Mouse (Mus musculus) c-Kit-positive CD71-positive TER-119-positive erythroid progenitor cells, embryonic 14.5 days (primary cell): ENCODE data around the gene Dlx1.

Experiments used
- DNase-seq: peaks from one replicate; pipeline ENCODE4 v3.0.0-alpha.2; 2013; ENCODE audit warnings: low spot score

The Dlx1 gene

DNA sequence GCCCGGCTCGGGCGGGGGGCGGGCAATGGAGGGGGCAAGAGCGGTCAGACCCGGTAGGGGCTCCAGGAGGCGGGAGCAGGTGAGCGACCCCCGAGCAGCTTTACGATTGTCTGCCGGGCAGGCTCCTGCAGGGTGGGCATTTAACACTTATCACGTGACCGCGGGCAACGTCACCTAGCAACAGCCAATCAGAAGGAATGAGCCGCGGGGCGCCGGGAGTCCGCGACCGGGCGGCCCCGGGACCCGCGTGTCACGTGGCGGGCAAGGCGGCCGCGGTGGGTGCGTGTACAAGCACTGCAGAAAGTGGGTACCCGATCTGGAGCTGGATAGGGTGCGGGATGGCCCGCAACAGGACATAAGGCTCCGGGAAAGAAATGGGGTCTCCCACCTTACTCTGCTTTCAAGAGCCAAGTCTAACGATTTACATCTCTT, 18.7 kb downstream of the Dlx1 start, which contains the start of gene Dlx2:
TSS of gene Dlx2 (minus strand) at position 115 of the 432 bp plus-strand sequence.
- DNase-seq = no peak

DNA sequence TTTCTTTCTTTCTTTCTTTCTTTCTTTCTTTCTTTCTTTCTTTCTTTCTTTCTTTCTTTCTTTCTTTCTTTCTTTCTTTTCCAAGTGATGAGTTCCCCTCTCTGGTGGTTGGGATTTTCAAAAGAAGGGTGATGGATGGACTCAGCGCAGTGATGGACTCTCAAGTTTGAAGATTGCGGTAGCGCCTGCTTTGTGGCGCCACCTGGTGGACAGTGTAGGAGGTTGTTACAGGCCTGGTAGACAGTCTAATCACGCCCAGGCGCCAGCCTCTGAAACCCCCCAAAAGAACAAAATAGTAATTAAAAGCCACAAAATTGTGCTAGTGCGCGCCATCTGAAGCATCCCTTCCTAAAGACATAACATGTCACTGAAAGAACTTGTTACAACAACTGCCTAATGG, 19.9 kb downstream of the Dlx1 start:
- DNase-seq = peak; percentile 80

DNA sequence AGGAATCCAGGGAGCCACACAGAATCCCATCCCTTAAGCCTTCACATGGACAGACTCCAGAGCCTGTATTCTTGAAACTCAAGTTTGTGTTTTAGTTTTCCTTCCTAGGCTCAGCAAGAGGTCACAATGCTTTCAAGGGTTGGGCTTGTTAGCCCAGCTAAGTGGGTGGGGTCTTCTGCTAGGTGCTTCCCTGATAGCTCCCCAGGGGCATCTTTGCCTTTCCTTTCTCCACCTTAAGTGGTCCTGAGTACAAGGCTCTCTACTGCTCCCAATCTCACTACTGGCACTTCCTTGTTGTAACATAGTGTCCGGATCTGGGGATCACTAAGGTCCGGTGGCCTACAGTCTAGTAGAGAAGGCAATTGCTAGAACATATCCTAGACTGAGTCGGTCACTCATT, 22.4 kb downstream of the Dlx1 start:
- DNase-seq = no peak

DNA sequence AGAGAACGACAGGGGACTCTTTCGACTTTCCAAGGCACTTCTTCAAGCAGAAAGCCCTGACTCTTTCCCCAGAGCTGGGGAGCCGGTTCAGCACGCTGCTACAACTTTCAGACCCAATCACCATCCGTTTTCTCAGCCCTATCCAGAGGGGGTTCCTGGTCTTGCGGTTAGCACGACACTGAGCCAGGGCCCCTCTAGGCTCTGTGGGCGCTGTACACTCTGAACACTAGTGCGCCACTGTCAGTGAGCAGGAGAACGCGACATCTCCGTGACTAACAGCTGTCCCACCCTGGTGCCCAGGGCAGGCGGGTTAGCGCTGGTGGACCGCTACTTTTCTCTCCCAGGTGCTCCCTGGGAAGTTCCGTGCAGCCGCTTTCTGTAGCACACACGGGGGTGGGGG, 23.8 kb downstream of the Dlx1 start:
- no peak for DNase-seq

DNA sequence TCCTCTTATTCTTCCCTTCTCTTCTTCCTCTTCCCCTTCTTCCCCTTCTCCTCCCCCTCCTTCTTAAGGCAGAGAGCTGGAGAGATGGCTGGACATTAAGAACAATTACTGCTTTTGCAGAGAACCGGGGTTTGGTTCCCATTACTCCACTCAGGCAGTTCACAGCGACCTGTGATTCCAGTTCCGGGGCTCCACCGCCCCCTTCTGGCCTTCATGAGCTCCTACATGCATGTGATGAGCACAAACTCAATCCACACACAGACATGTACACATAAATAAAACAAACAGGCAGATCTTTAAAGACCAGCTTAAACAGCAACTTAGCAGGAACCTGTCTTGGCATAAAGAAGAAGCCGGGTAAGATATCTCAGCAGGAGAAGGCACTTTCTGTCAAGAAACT, 28.2 kb downstream of the Dlx1 start:
- no peak for DNase-seq

DNA sequence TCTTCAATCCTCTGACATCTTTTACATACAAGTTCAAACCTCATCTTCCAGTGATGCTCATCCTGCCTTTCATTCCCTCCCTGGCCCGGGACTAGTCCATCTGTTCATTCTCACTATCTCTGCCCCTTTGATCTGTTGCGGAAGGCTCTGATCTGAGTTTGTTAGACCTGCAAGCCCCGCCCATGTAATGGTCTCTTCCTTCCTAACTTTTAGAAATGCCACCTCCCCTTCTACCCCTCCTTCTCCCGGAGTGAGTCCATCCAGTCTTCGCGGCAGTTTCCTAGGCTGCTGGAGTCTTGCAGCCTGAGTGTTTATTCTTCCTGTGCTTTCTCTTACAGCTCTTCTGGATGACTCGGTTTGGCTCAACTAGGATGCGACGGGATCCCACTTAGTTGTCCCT, 38.6 kb downstream of the Dlx1 start:
- no peak for DNase-seq

DNA sequence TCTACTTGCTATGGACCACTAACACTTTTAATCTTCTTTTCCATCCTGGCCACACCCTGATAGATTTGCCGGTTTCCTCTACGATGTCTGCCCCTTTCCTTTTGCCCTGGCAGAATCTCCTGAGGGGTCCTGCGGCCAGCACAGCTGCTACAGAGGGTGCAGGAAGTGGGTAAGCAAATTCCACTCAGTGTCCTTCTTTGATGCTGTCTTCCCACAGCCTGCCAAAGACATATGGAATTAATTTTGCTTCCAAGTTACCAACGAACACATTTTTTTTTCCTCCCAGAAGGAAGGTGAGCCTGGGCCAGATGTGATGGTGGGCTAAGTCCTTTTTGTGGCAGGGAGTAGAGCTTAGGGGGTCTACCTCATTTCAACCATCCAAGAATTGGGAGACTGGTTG, 45.8 kb downstream of the Dlx1 start:
- no peak for DNase-seq

DNA sequence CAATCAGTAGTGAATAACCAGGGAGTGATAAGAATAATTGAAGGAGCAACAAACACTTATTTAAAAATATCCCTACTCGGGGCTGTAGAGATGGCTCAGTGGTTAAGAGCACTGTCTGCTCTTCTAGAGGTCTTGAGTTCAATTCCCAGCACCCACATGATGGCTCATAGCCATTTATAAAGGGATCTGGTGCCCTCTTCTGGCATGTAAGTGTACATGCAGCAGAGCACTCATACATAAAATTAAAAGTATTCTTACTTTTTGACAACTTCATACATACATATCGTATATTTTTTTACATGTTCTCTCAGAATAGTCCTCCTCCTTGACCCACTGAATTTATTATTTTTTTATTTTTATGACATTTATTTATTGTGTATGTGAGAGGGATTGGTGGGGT, 49.1 kb downstream of the Dlx1 start:
- DNase-seq = no peak

DNA sequence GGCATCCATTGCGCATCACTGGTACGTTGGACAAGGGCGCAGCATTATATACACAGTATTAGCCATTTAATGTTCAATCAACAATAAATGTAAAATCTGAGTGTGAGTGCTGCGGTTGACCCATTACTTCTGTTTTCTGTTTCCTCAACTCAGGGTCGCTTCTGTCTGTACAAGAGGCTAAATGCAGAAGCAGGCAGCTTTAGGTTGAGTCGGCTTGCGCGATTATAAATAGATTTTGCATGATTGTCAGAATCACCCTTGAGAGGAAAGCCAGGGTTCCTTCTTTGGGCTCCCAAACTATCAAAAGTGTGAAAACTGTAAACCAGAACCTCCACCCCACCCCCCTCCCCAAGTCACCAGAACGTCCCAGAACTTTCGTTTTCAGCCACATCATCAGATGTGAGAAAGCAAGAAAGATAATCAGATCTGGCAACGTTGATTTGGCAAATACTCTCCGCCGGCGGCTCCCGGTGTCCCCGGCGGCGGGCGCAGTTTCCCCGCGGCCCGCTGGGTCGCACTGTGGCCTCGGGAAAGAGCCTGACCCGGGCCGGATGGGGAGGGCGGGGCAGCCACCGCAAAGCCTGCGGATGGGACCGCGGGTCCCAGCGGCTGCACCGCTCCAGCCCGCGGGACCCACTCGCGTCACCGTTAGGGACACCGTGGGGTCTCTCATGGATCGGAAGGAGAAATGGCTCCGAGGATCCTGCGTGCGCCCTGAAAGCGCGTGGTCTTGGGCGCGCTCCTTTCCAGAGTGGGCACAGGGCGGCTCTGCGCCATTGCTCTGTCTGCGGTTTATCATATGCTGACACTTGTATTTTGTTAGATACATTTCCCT, 52.9 kb downstream of the Dlx1 start:
- DNase-seq = no peak

DNA sequence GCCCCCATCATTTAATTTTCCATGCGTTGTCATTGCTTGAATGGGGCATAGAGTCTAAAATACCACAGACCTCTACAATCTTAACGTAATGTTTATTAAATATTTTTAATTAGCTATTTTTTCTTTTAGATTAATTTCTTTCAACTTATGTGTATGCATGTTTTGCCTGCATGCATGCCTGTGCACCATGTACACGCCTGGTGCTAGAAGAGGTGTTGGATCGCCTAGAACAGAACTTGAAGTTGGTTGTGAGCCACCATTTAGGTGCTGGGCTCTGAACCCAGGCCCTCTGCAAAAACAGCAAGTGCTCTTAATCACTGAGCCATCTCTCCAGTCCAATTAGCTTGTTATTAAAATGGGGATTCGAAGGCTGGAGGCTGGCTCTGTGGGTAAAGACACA, 53.6 kb downstream of the Dlx1 start:
- no peak for DNase-seq
